Mouse (Mus musculus) midbrain, embryonic 14.5 days (tissue): ENCODE measurements at regions not wholly inside any gene's neighbourhood (a gene's known extent, or its start where the extent isn't known, plus 50 kb on each side); places are given as distances from the start of the nearest gene placed in this dataset.

Experiments used
- ATAC-seq: fragments of 200-750 bp; cut with Nextera tagmentation; 2 replicates; pipeline ENCODE4 v1.8.0; 2017; ENCODE audit warnings: moderate number of reproducible peaks, moderate library complexity; ENCODE audit not compliant: low FRiP score, low TSS enrichment
- DNase-seq: peaks from one replicate; pipeline ENCODE4 v3.0.0-alpha.2; 2015
- H3K27ac ChIP-seq: fragments of 300-500 bp; sonication (generic); replicated peaks from 2 replicates; pipeline ENCODE4 v1.5.1; 2014; ENCODE audit warnings: mild to moderate bottlenecking, low read depth, low read length, moderate library complexity
- H3K27me3 ChIP-seq: fragments of 300-500 bp; sonication (generic); 2 replicates; pipeline ENCODE4 v1.6.1; 2014; ENCODE audit warnings: low read length, control low read depth, mixed read lengths; ENCODE audit not compliant: control insufficient read depth, insufficient read depth
- H3K36me3 ChIP-seq: fragments of 300-500 bp; sonication (generic); 2 replicates; pipeline ENCODE4 v1.6.1; 2014; ENCODE audit warnings: low read length, control low read depth; ENCODE audit not compliant: control insufficient read depth, insufficient read depth
- H3K4me1 ChIP-seq: fragments of 300-500 bp; sonication (generic); 2 replicates; pipeline ENCODE4 v1.6.1; 2014; ENCODE audit warnings: mild to moderate bottlenecking, antibody characterized with exemption, low read length, control low read depth; ENCODE audit not compliant: control insufficient read depth, insufficient read depth
- H3K4me2 ChIP-seq: fragments of 300-500 bp; sonication (generic); 2 replicates; pipeline ENCODE4 v1.6.1; 2014; ENCODE audit warnings: mild to moderate bottlenecking, low read length, moderate library complexity
- H3K4me3 ChIP-seq: fragments of 300-500 bp; sonication (generic); replicated peaks from 2 replicates; pipeline ENCODE4 v1.5.1; 2014; ENCODE audit warnings: low read depth, low read length
- H3K9ac ChIP-seq: fragments of 300-500 bp; sonication (generic); replicated peaks from 2 replicates; pipeline ENCODE4 v1.6.1; 2014; ENCODE audit warnings: mild to moderate bottlenecking, low read length, moderate library complexity
- H3K9me3 ChIP-seq: fragments of 300-500 bp; sonication (generic); 2 replicates; pipeline ENCODE4 v1.6.1; 2016; ENCODE audit warnings: low read length, control low read depth, mixed read lengths; ENCODE audit not compliant: control insufficient read depth
- WGBS: fragments of 180-500 bp; shearing (Covaris S2); extraction: QIAGEN DNeasy Blood & Tissue Kit; methylation state at CpG from one replicate; pipeline ENCODE4 v1.1.7; 2014; 5-methylcytosine and 5-hydroxymethylcytosine counted together

- 79% methylated on average over 1 of the region's 1 CpGs for WGBS
These were observed 734.9 kb downstream of the Tecrl start for GRCm38 (mm10) chr5:82620056-82620455.

More at GRCm38 (mm10) chr5:82620056-82620455, 734.9 kb downstream of the Tecrl start:
- no peak overlapping the region for H3K4me2 ChIP-seq
- ATAC-seq: no peak
- no peak for DNase-seq
- no peak overlapping the region for H3K27ac ChIP-seq
- no peak overlapping the region for H3K9ac ChIP-seq
- no peaks in the 10 kb centered on the region for H3K4me1 ChIP-seq
- no peak overlapping the region for H3K4me3 ChIP-seq
- no peaks in the 10 kb centered on the region for H3K27me3 ChIP-seq
- no peaks in the 10 kb centered on the region for H3K9me3 ChIP-seq
- H3K36me3 ChIP-seq: no peaks in the 10 kb centered on the region
